Mouse (Mus musculus) retina, postnatal 1 day (tissue): ENCODE results near the gene Cog3.

Experiments
- DNase-seq: peaks from one replicate; pipeline ENCODE4 v3.0.0-alpha.2; 2012

Cog3 gene

GRCm38 (mm10) chr14:75690428-75690827 lies 63.9 kb downstream of the Cog3 start:
- DNase-seq = no peak

DNA sequence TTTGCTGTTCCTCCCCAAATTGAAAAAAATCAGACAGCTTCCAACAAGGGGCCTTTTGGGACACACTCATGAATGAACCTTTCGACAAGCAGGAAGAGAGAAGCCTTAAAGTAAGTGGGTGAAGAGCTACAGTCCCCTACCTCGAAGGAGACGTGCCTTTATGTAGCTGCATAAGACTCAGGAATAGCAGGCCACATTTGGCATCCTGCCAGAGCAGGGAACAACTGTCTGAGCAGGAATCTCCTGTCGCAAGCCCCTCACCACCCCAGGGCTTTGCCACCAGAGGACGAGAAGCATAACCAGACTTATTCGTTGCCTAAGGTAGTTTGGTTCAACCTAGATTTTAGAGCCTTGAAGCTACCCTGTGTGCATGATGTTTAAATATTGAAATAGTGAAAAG lies 78.0 kb downstream of the Cog3 start:
- peak; percentile 33 for DNase-seq

DNA sequence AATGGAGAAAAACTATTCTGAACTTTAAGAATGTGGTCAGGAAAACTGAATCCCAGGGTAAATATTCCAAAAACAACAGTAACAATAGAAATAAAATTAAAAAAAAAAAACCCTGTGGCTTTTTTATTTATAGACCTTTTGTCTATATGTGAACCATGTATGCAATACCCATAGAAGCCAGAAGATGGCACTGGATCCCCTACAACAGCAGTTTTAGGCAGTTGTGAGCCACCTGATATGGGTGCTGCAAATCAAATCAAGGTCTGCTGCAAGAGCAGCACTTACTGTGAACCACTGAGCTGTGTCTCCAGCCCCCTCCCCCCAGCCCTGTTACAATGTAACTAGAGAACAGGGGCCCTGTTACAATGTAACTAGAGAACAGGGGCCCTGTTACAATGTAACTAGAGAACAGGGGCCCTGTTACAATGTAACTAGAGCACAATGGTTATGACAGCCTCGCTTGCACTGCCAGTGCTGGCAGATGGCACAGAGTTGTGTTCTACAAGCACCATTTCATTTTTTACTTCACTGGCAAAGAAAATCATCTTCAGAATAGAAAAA lies 85.2 kb downstream of the Cog3 start:
- no peak for DNase-seq

- DNase-seq = no peak
Observed at GRCm38 (mm10) chr14:75665430-75666180, 88.7 kb downstream of the Cog3 start.

GRCm38 (mm10) chr14:75661548-75661947 lies 92.8 kb downstream of the Cog3 start:
- no peak for DNase-seq

GRCm38 (mm10) chr14:75660936-75661335 lies 93.4 kb downstream of the Cog3 start:
- DNase-seq = no peak
